8 mouse cellular contexts compared by ENCODE assay signal in genomic region chr2:119413819-119414218, GRCm38 (mm10).
DNase-seq lines count a peak whose midpoint lies in the region; ATAC-seq and TF ChIP-seq lines count a peak whose summit lies in the region.

No protein-coding gene starts in this region.

- no peak overlapping the region for H3K4me2 ChIP-seq in forebrain, embryonic 15.5 days (replicated peaks)
- no peak overlapping the region for H3K4me2 ChIP-seq in midbrain, postnatal 0 days (ENCODE audit: low read depth, low read length, poor library complexity, severe bottlenecking)

- H3K36me3 ChIP-seq in forebrain, embryonic 15.5 days = peaks cover 42% of the 10 kb centered on the region
- peaks cover 92% of the 10 kb centered on the region for H3K36me3 ChIP-seq in forebrain, embryonic 10.5 days (replicated peaks)
- peaks cover 18% of the 10 kb centered on the region for H3K36me3 ChIP-seq in midbrain, postnatal 0 days (ENCODE audit: insufficient read depth, low read length)

- no peaks in the 10 kb centered on the region for H3K27me3 ChIP-seq in forebrain, embryonic 15.5 days
- no peaks in the 10 kb centered on the region for H3K27me3 ChIP-seq in forebrain, embryonic 10.5 days (ENCODE audit: poor library complexity, severe bottlenecking)
- no peaks in the 10 kb centered on the region for H3K27me3 ChIP-seq in midbrain, postnatal 0 days (ENCODE audit: insufficient read depth, low read length)

- TF ChIP-seq CTCF in layer of hippocampus, adult 2 months (conservative IDR thresholded peaks at IDR 0.05) = peak; percentile 92
- TF ChIP-seq CTCF in midbrain, postnatal 0 days (IDR thresholded peaks at IDR 0.05) = peak; percentile 80

- 25% methylated on average over 1 of the region's 1 CpGs for WGBS in forebrain, embryonic 15.5 days
- 68% methylated on average over 1 of the region's 1 CpGs for whole genome bisulfite sequencing in forebrain, embryonic 10.5 days
- 45% methylated on average over 1 of the region's 1 CpGs for WGBS in midbrain, postnatal 0 days

- H3K4me1 ChIP-seq in forebrain, embryonic 15.5 days = no peaks in the 10 kb centered on the region
- H3K4me1 ChIP-seq in forebrain, embryonic 10.5 days = no peaks in the 10 kb centered on the region
- H3K4me1 ChIP-seq in midbrain, postnatal 0 days (ENCODE audit: insufficient read depth, low read length) = no peaks in the 10 kb centered on the region

- no peak overlapping the region for H3K27ac ChIP-seq in forebrain, embryonic 15.5 days (replicated peaks)
- H3K27ac ChIP-seq in forebrain, embryonic 10.5 days = no peak overlapping the region
- peak overlapping the region; percentile 63 for H3K27ac ChIP-seq in layer of hippocampus, adult 2 months
- no peak overlapping the region for H3K27ac ChIP-seq in midbrain, postnatal 0 days (ENCODE audit: low read depth, low read length)

- H3K9me3 ChIP-seq in forebrain, embryonic 15.5 days = no peaks in the 10 kb centered on the region
- no peaks in the 10 kb centered on the region for H3K9me3 ChIP-seq in forebrain, embryonic 10.5 days
- no peaks in the 10 kb centered on the region for H3K9me3 ChIP-seq in midbrain, postnatal 0 days (ENCODE audit: low read length)

- no peak overlapping the region for H3K9ac ChIP-seq in forebrain, embryonic 15.5 days (replicated peaks)
- H3K9ac ChIP-seq in midbrain, postnatal 0 days (replicated peaks; ENCODE audit: low read length, poor library complexity, severe bottlenecking) = no peak overlapping the region

- no peak for DNase-seq in forebrain, embryonic 10.5 days (ENCODE audit: extremely low spot score, low spot score)
- DNase-seq in right cerebral cortex, postnatal 25 days = peak; percentile 8
- DNase-seq in right cerebral cortex, postnatal 10 days (ENCODE audit: low spot score in 2 of 2) = no peak
- DNase-seq in cerebellum, postnatal 25 days = peak; percentile 28 to 53
- DNase-seq in layer of hippocampus, adult 2 months (ENCODE audit: low spot score in 2 of 2) = peak; percentile 35 to 47
- peak; percentile 83 for DNase-seq in midbrain, postnatal 0 days (ENCODE audit: low spot score)

- ATAC-seq in forebrain, embryonic 15.5 days (replicated peaks) = peak; percentile 48; the same call in 1 of the 2 replicates
- ATAC-seq in midbrain, postnatal 0 days (ENCODE audit: low FRiP score) = no peak
- no peak for ATAC-seq in monocyte, adult 5-6 weeks (replicated peaks; ENCODE audit: insufficient number of reproducible peaks, low FRiP score, low TSS enrichment, poor library complexity, severe bottlenecking)

- H3K4me3 ChIP-seq in forebrain, embryonic 15.5 days = no peak overlapping the region
- H3K4me3 ChIP-seq in forebrain, embryonic 10.5 days = no peak overlapping the region
- no peak overlapping the region for H3K4me3 ChIP-seq in layer of hippocampus, adult 2 months
- H3K4me3 ChIP-seq in midbrain, postnatal 0 days (ENCODE audit: low read depth, low read length) = no peak overlapping the region

Comparison
In these comparisons a context has a peak if more than half of its experiments do, and no peak if none do; other contexts are left out.
1. DNase-seq: peak in right cerebral cortex, postnatal 25 days (single experiment), cerebellum, postnatal 25 days (2 of 2), layer of hippocampus, adult 2 months (2 of 2) and midbrain, postnatal 0 days (single experiment); none in forebrain, embryonic 10.5 days (single experiment) and right cerebral cortex, postnatal 10 days (0 of 2).